Mouse (Mus musculus) G1E (cell line): ENCODE results near the gene Tmco4. TPM values are rescaled to one million over a fixed set of nuclear protein-coding genes. Genes with fewer than 3 reads are reported as not detected.

Experiments used
- ATAC-seq: 2 replicates; pipeline ENCODE4 v1.8.0; 2016; ENCODE audit warnings: mild to moderate bottlenecking; ENCODE audit not compliant: insufficient number of reproducible peaks, poor library complexity, low FRiP score, severe bottlenecking; ENCODE audit errors: extremely low read depth
- DNase-seq: peaks from one replicate; pipeline ENCODE4 v3.0.0; 2012; ENCODE audit warnings: low spot score
- H3K27me3 ChIP-seq: 2 replicates; pipeline ENCODE4 v1.6.1; 2012; ENCODE audit warnings: mild to moderate bottlenecking, low read length, inconsistent platforms; ENCODE audit not compliant: insufficient read depth
- H3K36me3 ChIP-seq: replicated peaks from 2 replicates; pipeline ENCODE3; 2012; ENCODE audit warnings: mild to moderate bottlenecking, inconsistent platforms
- H3K4me1 ChIP-seq: 2 replicates; pipeline ENCODE4 v1.6.1; 2012; ENCODE audit warnings: low read depth, low read length, inconsistent platforms, mixed read lengths; ENCODE audit not compliant: insufficient read depth
- H3K4me3 ChIP-seq: 2 replicates; pipeline ENCODE4 v1.5.1; 2012; ENCODE audit warnings: low read depth, mild to moderate bottlenecking, inconsistent platforms, low read length, moderate library complexity, mixed read lengths
- H3K9me3 ChIP-seq: replicated peaks from 2 replicates; pipeline ENCODE4 v1.6.1; 2012; ENCODE audit warnings: inconsistent platforms
- CTCF ChIP-seq: IDR thresholded peaks from 2 replicates; pipeline ENCODE4 v1.5.1; 2012; ENCODE audit warnings: low read depth, low read length, inconsistent platforms, mixed read lengths
- GATA1 ChIP-seq: IDR thresholded peaks from 2 replicates; pipeline ENCODE4 v1.6.1; 2012; ENCODE audit warnings: borderline replicate concordance, low read length, inconsistent platforms, mixed read lengths
- GATA2 ChIP-seq: IDR thresholded peaks from 2 replicates; pipeline ENCODE4 v1.6.1; 2012; ENCODE audit warnings: low read depth, low read length, inconsistent platforms, borderline replicate concordance
- POLR2AphosphoS5 ChIP-seq: IDR thresholded peaks from 2 replicates; pipeline ENCODE4 v1.6.1; 2012; ENCODE audit warnings: low read depth, low read length, inconsistent platforms; ENCODE audit not compliant: insufficient replicate concordance
- TAL1 ChIP-seq: conservative IDR thresholded peaks from 2 replicates; pipeline ENCODE4 v1.6.1; 2012; ENCODE audit warnings: low read depth, low read length, inconsistent platforms, mixed read lengths
- polyA plus RNA-seq: library from polyadenylated mRNA; stranded (reverse); fragments of >175 nt; gene quantifications from 2 replicates; pipeline ENCODE4 v1.2.3, GENCODE M21; 2012
- total RNA-seq, 2 experiments: library from RNA; stranded (forward) in 1 of 2; stranded (reverse) in 1 of 2; fragments of 200-1000 nt in 1 of 2; fragments of >200 nt in 1 of 2; fragmentation: Nextera tagmentation in 1 of 2; gene quantifications; 2 replicates each; pipeline ENCODE4 v1.2.3; 2014 to 2017

Tmco4 gene
- total and polyA plus RNA-seq, 3 experiments: 11.6 to 19.8 (median 16.5) TPM

DNA sequence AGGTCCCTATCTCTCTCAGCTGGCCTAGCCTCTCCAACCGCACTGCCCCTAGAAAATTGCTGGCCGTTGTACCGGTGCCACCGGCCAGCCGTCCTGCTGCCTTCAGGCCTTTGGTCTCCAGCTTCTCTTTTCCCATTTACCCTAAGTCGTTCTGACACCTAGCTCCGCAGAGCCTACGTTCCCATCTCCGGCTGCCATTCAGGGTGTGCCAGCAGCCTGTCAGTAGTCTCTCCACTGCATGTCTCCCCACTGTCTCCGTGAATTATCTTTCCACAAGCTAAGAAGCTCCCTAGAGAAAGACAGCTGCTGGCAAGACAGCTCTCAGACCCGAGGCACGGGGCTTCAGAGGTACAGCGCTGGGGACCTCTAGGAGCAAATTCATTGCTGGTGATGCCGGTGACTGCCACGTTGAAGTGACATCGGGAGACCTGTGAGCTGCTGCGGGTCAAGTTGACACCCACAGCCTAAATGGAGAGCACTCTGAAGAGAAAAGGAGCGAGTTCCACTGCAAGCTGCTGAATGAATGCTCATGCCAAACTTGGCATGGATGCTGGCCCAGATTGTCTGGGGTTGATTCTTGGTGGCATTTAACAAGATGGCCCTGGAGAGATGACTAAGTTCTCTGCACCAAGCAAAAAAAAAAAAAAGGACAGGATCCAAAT is 108.7 kb downstream of the Tmco4 start:
- H3K4me3 ChIP-seq: no peak overlapping the region
- no peaks in the 10 kb centered on the region for H3K9me3 ChIP-seq
- no peaks in the 10 kb centered on the region for H3K36me3 ChIP-seq
- DNase-seq (no peak), ATAC-seq (no peak)
- peaks cover 15% of the 10 kb centered on the region for H3K4me1 ChIP-seq
- peaks cover 44% of the 10 kb centered on the region for H3K27me3 ChIP-seq
- no peak for TF ChIP-seq TAL1
- TF ChIP-seq GATA2: no peak
- no peak for TF ChIP-seq CTCF
- TF ChIP-seq POLR2AphosphoS5: no peak
- TF ChIP-seq GATA1: no peak

DNA sequence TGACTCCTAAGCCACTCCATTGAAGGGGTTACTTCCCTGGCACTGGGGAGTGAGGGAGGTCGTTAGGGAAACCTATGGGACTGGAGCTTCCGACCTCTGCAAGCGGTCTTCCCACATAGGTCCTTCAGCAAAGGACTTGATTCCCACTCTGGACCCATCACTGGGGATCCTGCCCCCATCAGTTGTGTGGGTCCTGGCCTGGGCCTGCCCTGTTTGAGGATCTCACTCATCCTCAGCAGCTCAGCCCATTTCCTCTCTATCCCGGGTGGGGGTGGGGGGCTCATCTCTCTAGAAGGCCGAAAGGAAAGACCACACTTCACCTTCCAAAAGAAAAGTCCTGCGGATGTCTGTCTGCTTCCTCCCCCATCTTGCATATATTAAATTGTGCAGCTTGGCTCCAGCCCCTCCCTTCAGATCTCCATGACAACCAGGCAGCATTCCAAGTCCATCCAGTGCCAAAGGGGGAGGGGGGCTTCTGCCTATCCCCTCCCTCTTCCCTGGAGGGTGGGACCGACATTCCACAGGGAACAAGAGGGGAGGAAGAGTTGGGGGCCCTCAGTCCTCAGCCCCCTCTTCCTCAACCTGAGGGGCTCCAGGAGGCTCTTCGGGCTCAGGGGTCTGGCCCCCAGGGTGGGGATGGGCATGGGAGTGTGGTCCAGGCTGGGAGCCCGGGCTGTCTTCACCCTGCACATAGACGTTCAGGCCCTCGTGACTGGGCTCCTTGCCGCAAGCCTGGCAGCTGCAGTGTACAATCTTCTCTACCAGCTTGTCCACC is 110.3 kb downstream of the Tmco4 start:
- DNase-seq (no peak), ATAC-seq (no peak)
- Histone ChIP-seq H3K4me1 (peaks cover 12% of the 10 kb centered on the region), H3K9me3 (no peaks in the 10 kb centered on the region), H3K27me3 (peaks cover 50% of the 10 kb centered on the region), H3K36me3 (no peaks in the 10 kb centered on the region), H3K4me3 (no peak overlapping the region)
- TF ChIP-seq GATA2 (no peak), CTCF (no peak), POLR2AphosphoS5 (no peak), GATA1 (no peak), TAL1 (no peak)

DNA sequence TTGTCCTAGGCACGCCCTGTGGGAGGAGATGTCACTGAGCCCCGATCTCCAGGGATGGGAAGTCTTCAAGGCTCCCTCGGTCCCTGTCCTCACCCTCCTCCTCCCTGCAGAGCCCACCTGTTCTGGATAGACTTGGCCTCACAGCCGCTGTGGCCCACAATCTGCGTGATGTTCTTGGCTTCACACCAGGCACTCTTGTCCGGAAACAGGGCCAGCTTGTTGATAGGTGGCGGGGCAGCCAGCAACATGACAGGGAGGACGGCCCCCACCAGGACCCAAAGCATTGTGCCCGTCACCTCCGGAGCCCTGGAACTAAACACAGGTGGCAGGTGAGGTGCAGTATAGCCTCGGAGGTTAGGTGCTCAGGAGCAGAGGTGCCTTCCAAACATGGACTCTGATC is 112.6 kb downstream of the Tmco4 start:
- Histone ChIP-seq H3K27me3 (peaks cover 65% of the 10 kb centered on the region), H3K4me3 (no peak overlapping the region), H3K36me3 (no peaks in the 10 kb centered on the region), H3K4me1 (peaks cover 4% of the 10 kb centered on the region; the same call in 1 of the 2 replicates), H3K9me3 (no peaks in the 10 kb centered on the region)
- ATAC-seq (no peak), DNase-seq (no peak)
- TF ChIP-seq GATA1 (no peak), POLR2AphosphoS5 (no peak), CTCF (no peak), GATA2 (no peak), TAL1 (no peak)

DNA sequence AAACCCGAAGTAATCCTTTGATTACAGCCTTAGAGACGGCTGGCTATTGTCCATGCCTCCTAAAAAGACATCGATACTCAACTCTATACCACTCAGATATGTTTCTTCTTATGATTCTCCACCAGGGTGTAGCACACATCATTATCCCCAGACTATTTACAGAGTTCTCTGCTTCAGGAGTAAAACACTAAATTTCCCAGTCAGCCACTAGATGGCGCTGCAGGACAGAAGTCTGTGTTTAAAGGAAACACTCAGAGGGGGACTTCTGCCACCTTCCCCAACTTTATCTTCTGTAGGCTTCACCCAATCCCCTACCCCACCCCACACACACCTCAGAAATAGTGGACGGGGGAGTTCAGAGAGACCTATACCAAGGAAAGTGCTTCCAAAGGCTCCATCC is 113.3 kb downstream of the Tmco4 start:
- peak; percentile 54 for DNase-seq
- Histone ChIP-seq H3K27me3 (peaks cover 72% of the 10 kb centered on the region), H3K4me1 (peaks cover 6% of the 10 kb centered on the region; the same call in 1 of the 2 replicates), H3K4me3 (no peak overlapping the region), H3K36me3 (no peaks in the 10 kb centered on the region), H3K9me3 (no peaks in the 10 kb centered on the region)
- TF ChIP-seq POLR2AphosphoS5: no peak
- no peak for TF ChIP-seq GATA2
- TF ChIP-seq GATA1: no peak
- TF ChIP-seq CTCF: peak; percentile 62
- TF ChIP-seq TAL1: no peak
- no peak; the same call in 1 of the 2 replicates for ATAC-seq

DNA sequence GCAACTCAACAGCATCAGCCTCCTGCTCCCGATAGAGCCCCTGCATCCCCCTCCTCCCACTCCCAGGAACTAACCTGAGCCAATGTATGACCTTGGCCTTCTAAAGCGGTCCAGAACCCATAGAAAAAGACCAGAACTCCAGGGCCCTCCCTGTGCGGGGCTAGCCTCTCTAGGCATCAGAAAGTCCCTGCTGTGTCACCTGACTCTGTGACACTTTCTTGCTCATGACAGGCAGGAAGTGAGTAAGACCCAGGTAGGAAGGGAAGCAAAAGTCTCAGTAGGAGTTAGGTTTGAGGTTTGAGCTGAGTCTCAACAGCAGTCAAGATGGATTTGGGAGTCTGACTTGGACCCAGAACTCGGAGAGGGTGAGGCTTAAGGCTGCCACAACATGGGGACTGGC is 114.3 kb downstream of the Tmco4 start:
- ATAC-seq (no peak), DNase-seq (no peak)
- H3K27me3 ChIP-seq: peaks cover 75% of the 10 kb centered on the region
- no peak overlapping the region for H3K4me3 ChIP-seq
- TF ChIP-seq CTCF: no peak
- H3K9me3 ChIP-seq: no peaks in the 10 kb centered on the region
- peaks cover 6% of the 10 kb centered on the region; the same call in 1 of the 2 replicates for H3K4me1 ChIP-seq
- H3K36me3 ChIP-seq: no peaks in the 10 kb centered on the region

DNA sequence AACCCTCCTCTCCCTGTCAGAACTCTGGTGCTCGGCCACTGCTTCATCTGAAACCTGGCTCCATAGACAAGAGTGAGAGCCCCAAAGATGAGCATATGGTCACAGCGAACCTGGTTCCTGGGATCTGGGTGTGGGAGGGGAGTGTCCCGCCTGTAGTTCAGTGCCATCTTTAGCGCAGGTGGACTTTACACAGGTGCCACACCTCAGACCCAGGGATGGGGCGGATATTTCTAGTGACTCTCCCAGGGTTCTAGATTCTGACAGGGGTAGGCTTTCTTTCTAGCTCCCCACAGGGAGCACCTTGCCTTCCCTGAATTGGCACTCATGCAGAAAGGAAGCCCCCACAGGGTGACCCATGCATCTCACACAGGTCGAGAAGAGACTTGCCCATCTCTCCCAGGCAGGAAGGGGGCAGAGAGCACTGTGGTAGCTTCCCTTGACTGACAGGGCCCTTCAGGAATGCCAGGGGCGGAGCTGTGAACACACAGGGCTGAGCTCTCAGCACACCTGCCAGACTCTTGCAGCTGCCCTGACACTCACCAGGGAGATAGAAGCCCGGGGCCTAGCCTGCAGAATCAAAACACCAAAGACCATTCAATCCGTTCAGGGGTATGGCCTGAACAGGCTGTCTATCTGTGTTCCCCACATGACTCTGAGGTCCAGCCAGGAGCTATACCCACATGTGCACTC is 116.4 kb downstream of the Tmco4 start:
- no peak for DNase-seq
- peaks cover 12% of the 10 kb centered on the region for H3K9me3 ChIP-seq
- peaks cover 77% of the 10 kb centered on the region for H3K27me3 ChIP-seq
- no peak for ATAC-seq
- H3K4me1 ChIP-seq: peaks cover 6% of the 10 kb centered on the region; the same call in 1 of the 2 replicates
- no peak overlapping the region for H3K4me3 ChIP-seq
- no peak for TF ChIP-seq GATA1
- TF ChIP-seq CTCF: no peak
- TF ChIP-seq GATA2: no peak
- TF ChIP-seq TAL1: no peak
- TF ChIP-seq POLR2AphosphoS5: no peak
- H3K36me3 ChIP-seq: no peaks in the 10 kb centered on the region
